Mouse (Mus musculus): ENCODE results near the gene Gm10974.

DNA sequence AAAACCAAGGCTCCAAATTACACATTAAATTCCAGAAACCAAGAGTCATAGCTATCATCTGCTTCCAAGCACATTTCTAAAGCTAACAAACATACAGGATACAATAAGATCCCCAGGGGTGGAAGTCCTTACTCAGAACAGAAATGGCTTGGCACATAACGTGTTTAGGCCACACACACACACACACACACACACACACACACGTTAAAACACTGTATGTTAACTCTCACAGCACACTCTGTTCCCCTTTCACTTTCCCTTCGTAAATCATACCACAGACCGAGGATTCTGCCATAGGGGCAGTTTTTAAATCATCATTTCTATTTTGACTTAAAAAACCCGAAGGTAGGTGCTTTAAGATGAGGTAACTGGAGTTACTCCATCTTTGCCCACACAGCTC is 18.5 kb downstream of the Gm10974 start:
- TF ChIP-seq CTCF (IDR thresholded peaks at IDR 0.05; ENCODE audit: low read depth): no peak
- TF ChIP-seq EP300 (IDR thresholded peaks at IDR 0.05; ENCODE audit: low read depth): no peak
